Mouse (Mus musculus): ENCODE measurements around the gene Arhgap18.
"Not testable (repeated sequence)": the region's sequence is repeated elsewhere in the genome, so short reads cannot be mapped to it uniquely, and the experiment has no call there.

Arhgap18 gene

GRCm38 (mm10) chr10:26895726-26896125 lies 142.5 kb downstream of the Arhgap18 start:
- no peak for DNase-seq (ENCODE audit: low read depth, low spot score)

GRCm38 (mm10) chr10:26900426-26900825 lies 147.2 kb downstream of the Arhgap18 start:
- DNase-seq (ENCODE audit: low read depth, low spot score), result no peak

GRCm38 (mm10) chr10:26903781-26904180 lies 150.6 kb downstream of the Arhgap18 start:
- no peak for DNase-seq (ENCODE audit: low read depth, low spot score)

GRCm38 (mm10) chr10:26911176-26911575 lies 158.0 kb downstream of the Arhgap18 start:
- no peak for DNase-seq (ENCODE audit: low read depth, low spot score)

- no peak for DNase-seq (ENCODE audit: low read depth, low spot score)
These were observed 159.0 kb downstream of the Arhgap18 start for GRCm38 (mm10) chr10:26912112-26912797.

GRCm38 (mm10) chr10:26912807-26913206 lies 159.6 kb downstream of the Arhgap18 start:
- DNase-seq (ENCODE audit: low read depth, low spot score), result no peak

- peak; percentile 16 for DNase-seq (ENCODE audit: low read depth, low spot score)
These were observed 166.2 kb downstream of the Arhgap18 start for GRCm38 (mm10) chr10:26919307-26919977.

- no peak for DNase-seq (ENCODE audit: low read depth, low spot score)
These were observed 167.3 kb downstream of the Arhgap18 start for GRCm38 (mm10) chr10:26920383-26920979.

- DNase-seq (ENCODE audit: low read depth, low spot score), result not testable (repeated sequence)
These were observed 182.8 kb downstream of the Arhgap18 start for GRCm38 (mm10) chr10:26936056-26936455.

- not testable (repeated sequence) for DNase-seq (ENCODE audit: low read depth, low spot score)
These were observed 185.2 kb downstream of the Arhgap18 start for GRCm38 (mm10) chr10:26938464-26938863.

- no peak for DNase-seq (ENCODE audit: low read depth, low spot score)
These were observed 186.3 kb downstream of the Arhgap18 start for GRCm38 (mm10) chr10:26939549-26939948.

GRCm38 (mm10) chr10:26948331-26948730 lies 195.1 kb downstream of the Arhgap18 start:
- DNase-seq (ENCODE audit: low read depth, low spot score), result no peak

GRCm38 (mm10) chr10:26949667-26950066 lies 196.4 kb downstream of the Arhgap18 start:
- DNase-seq (ENCODE audit: low read depth, low spot score), result no peak

- no peak for DNase-seq (ENCODE audit: low read depth, low spot score)
These were observed 197.2 kb downstream of the Arhgap18 start for GRCm38 (mm10) chr10:26950448-26950847.

GRCm38 (mm10) chr10:26958513-26958912 lies 205.3 kb downstream of the Arhgap18 start:
- DNase-seq (ENCODE audit: low read depth, low spot score), result no peak

Measured in WW6 (cell line).